Mouse (Mus musculus) Patski (cell line): ENCODE data around the gene Nrros. TPM values are rescaled to one million over a fixed set of nuclear protein-coding genes. Genes with fewer than 3 reads are reported as not detected.

Source experiments
- ATAC-seq: fragments of 100-300 bp; one replicate; pipeline ENCODE4 v1.8.0; 2021
- CTCF ChIA-PET: fragments of 350-600 bp; sonication (Branson Sonifier 250); formaldehyde crosslinking; loops from one replicate; lab custom pipeline; 2022; ENCODE audit warnings: inconsistent platforms; lab: Charles Lee
- POLR2A ChIA-PET: fragments of 350-600 bp; sonication (Branson Sonifier 250); formaldehyde crosslinking; loops from one replicate; lab custom pipeline; 2022; ENCODE audit warnings: antibody characterized with exemption, inconsistent platforms; lab: Charles Lee
- DNase-seq: peaks from one replicate; pipeline ENCODE4 v3.0.0-alpha.2; 2011; ENCODE audit warnings: low read depth, low spot score
- H3K27me3 ChIP-seq: fragments of 371-371 bp; one replicate; pipeline ENCODE4 v1.5.1; 2021
- CTCF ChIP-seq: fragments of 100-300 bp; IDR thresholded peaks from one replicate; pipeline ENCODE4 v1.5.1; 2021
- in situ Hi-C: fragments of 300-500 bp; cut with MboI; formaldehyde crosslinking; loops from 3 replicates; pipeline ENCODE4 v1.11.1; 2018; ENCODE audit warnings: low pct_unique_long_range_greater_than_20kb, mixed read lengths
- polyA plus RNA-seq: library from polyadenylated mRNA; unstranded; gene quantifications from one replicate; pipeline ENCODE4 v1.2.3, GENCODE M21; 2021

Gene Nrros
- polyA plus RNA-seq, 1 experiment from 2014 or later, result not detected

DNA sequence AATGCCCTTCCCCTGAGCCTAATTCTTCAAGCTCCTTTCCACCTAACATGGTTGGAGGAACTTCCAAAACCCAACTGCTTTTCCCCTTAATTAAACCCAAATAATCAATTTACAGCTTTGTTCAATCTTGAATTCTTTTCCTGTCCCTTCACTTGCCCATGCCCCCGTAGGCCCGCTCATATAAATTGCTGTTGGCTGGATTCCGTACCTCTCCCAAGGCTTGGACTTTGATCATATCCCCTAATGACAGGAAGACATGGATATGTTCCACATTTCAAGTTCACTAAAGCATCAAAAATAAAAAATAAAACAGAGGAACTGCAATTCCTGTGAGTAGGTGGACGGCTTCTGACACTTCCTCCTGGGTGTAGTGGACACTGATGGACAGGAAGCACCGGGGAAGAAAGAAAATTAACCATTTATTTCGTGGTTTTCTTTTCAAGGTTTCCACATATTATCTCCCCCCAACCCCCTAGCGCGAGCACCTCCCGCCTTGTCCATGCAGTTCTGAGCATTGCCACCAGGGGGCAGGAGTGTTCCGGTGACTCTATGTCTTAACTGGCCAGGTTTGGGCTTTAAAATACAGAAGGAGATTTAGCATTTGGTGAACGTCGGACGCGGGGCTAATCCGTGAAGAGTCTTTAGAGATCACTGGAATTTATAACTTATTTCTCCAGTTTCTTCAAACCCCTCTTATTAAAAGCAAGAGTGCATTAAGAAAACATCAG lies 50.3 kb downstream of the Nrros start:
- ChIA-PET POLR2A (interaction anchor here (0.6 kb wide), 1 partner anchor 130 kb away, joined by 3 read pairs; no protein-coding TSS in a partner anchor), CTCF (no interaction called here)
- in situ Hi-C loops, result loop anchor here (5.0 to 25.0 kb wide), 2 partner anchors 347 to 387 kb away; no protein-coding TSS in a partner anchor
- peak; percentile 96 for TF ChIP-seq CTCF
- H3K27me3 ChIP-seq, result no peaks in the 10 kb centered on the region
- no peak for ATAC-seq
- no peak for DNase-seq

DNA sequence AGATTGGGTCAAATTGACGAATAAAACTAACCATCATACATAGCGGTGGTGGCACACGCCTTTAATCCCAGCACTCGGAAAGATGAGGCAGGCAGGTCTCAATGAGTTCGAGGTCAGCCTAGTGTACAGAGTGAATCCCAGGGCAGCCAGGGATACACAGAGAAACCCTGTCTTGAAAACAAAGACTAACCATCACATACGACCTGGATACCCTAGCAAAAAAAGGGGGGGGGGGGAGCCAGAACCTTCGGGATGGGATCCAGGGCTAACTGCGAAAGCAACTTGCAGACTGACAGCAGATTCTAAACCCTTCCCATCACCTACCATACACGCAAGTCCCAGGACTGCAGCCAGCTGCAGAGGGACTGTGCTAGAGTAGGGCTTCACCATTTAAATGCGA lies 51.0 kb downstream of the Nrros start:
- in situ Hi-C loops, result loop anchor here (25.0 kb wide), 1 partner anchor 348 kb away; no protein-coding TSS in a partner anchor
- ChIA-PET POLR2A (no interaction called here), CTCF (no interaction called here)
- ATAC-seq (no peak), DNase-seq (no peak)
- no peaks in the 10 kb centered on the region for H3K27me3 ChIP-seq
- TF ChIP-seq CTCF, result no peak

DNA sequence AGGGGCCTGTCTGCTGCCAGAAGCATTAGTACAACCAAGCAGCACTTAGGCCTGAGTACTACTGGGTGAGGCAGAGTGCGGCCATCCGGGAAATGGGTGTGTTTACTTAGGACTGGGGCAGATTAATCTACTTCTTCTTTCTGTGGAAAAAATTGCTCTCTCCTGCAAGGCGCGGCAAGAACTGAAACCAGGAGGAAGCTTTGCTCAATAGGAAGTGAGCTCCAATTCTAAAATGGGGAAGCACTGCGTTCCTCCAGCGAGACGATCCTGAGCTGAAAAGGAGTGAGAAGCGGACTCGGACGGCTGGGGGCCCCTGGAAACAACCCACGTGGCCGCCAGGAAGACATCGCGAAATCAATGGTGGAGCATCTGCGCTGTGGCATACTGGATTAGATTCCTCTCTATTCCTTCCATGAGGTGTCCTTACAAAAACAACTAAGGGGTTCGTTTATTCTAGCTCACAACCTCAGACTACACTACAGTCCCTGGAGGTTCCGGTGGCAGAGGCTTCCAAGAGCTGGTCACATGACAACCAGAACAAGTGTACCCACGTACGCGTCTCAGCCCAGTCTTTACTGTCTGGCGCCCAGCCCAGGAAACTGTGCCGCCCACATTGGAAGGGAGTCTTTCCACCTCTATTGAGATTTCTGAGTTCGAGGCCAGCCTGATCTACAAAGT lies 51.7 kb downstream of the Nrros start:
- no peaks in the 10 kb centered on the region for H3K27me3 ChIP-seq
- TF ChIP-seq CTCF, result no peak
- in situ Hi-C loops, result loop anchor here (25.0 kb wide), 1 partner anchor 349 kb away; no protein-coding TSS in a partner anchor
- DNase-seq (no peak), ATAC-seq (no peak)
- POLR2A ChIA-PET, result no interaction called here
- CTCF ChIA-PET, result interaction anchor here (0.9 kb wide), 1 partner anchor 11 kb away, joined by 3 read pairs; no protein-coding TSS in a partner anchor

DNA sequence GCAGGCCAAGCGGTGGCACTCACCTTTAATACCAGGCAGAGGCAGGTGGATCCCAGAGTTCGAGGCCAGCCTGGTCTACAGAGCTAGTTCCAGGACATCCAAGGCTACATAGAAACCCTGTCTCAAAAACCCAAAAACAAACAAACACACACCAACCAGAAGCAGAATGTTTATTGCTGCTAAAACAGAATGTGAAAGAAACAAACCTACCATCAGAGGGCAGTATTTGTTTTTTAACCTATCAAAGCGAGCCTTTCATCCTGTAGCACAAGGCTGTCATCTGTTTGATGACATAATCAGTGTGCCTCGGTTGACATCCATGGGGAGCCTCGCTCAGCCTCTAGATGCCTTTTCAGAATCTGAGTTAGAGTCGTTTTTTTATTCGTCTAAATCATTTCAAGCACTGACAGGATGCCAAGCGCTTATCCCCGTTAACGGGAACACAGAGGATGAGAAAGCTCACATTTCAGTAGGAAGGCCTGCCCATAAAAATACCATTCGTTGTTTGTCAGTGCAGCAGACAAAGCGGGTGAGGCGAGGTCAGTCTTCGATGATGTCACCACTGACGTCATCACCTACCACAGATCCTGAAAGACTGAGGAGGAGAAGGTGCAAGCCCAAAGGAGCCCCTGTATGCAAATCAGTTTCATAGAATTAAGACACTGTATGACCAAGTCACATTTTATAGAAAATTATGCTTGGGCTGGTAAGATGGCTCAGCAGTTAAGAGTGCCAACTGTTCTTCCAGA lies 54.3 kb downstream of the Nrros start:
- peak; percentile 32 for TF ChIP-seq CTCF
- no peaks in the 10 kb centered on the region for H3K27me3 ChIP-seq
- ATAC-seq (no peak), DNase-seq (no peak)
- in situ Hi-C loops, result loop anchor here (25.0 kb wide), 1 partner anchor 351 kb away; no protein-coding TSS in a partner anchor
- ChIA-PET POLR2A (no interaction called here), CTCF (no interaction called here)

DNA sequence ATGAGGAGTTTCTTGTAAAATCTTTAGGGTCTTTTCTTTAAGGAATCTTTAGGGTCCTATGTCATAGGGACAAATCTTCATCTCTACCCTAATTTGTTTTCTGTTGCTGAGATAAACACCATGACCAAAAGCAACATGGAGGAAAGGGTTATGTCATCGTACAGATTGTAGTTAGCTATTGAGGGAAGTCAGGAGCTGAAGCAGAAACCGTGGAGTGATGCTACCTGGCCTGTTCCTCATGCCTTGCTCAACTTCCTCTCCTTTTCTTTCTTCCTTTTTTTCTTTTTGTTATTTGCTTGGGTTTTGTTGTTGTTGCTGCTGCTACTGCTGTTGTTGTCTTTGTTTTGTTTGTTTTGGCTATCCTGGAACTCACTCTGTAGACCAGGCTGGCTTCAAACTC lies 56.8 kb downstream of the Nrros start:
- DNase-seq (no peak), ATAC-seq (no peak)
- CTCF ChIA-PET, result no interaction called here
- TF ChIP-seq CTCF, result no peak
- POLR2A ChIA-PET, result no interaction called here
- H3K27me3 ChIP-seq, result no peaks in the 10 kb centered on the region
- in situ Hi-C loops, result loop anchor here (25.0 kb wide), 1 partner anchor 354 kb away; no protein-coding TSS in a partner anchor

DNA sequence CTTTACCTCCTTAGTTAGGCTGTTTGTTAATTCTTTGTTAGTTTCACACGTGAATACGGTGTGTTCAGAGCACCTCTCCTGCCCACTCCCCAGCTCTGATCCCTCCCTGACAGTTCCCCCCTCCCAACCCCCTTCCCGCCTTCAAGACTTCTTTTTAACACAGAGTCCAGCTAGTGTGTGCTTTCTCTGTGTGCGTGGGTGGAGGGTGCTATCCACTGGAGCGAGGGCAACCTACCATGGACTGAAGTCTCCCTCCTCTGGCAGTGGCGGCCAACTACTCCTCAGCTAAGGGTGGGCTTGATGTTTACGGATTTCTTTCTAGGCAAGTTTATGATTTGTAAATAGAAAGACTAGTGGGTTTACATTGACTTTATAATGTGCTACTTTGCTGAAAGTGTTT lies 57.2 kb downstream of the Nrros start:
- DNase-seq, result no peak
- ChIA-PET POLR2A (no interaction called here), CTCF (no interaction called here)
- no peak for TF ChIP-seq CTCF
- no peaks in the 10 kb centered on the region for H3K27me3 ChIP-seq
- ATAC-seq, result no peak
- in situ Hi-C loops, result loop anchor here (25.0 kb wide), 1 partner anchor 354 kb away; no protein-coding TSS in a partner anchor

DNA sequence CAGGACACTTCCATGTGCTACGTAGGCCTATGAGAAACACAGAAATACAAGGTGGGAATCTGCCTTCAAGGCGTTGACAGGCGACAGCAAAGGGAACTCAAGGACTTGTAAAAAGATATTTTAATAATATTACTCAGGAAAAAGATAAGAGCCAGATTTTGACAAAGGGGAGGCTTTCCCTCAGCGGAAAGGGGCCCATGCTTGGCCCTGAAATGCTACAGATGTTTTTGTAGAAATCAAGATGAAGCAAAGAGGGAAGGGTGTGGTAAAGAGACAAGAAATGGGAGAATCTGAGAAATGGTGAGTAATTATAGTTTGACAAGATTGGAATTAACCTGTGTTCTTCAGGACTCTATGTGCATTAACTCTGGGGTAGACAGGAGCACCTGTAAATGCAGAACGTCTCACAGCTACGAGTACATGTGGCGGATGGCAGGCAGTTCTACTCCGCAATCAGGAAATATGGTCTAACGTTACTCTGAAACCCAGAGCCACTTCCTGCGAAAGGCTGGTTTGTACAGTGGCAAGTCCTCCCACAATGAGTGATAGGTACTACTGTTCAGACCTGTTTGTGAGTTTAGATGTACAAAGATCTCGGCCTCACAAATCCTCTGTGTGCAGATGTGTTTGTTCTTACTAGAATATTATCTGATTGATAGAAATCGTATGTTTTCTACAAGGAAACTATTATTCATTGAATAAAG lies 57.9 kb downstream of the Nrros start:
- H3K27me3 ChIP-seq, result no peaks in the 10 kb centered on the region
- ChIA-PET POLR2A (no interaction called here), CTCF (no interaction called here)
- no peak for TF ChIP-seq CTCF
- ATAC-seq (no peak), DNase-seq (no peak)
- in situ Hi-C loops, result loop anchor here (25.0 kb wide), 1 partner anchor 355 kb away; no protein-coding TSS in a partner anchor

DNA sequence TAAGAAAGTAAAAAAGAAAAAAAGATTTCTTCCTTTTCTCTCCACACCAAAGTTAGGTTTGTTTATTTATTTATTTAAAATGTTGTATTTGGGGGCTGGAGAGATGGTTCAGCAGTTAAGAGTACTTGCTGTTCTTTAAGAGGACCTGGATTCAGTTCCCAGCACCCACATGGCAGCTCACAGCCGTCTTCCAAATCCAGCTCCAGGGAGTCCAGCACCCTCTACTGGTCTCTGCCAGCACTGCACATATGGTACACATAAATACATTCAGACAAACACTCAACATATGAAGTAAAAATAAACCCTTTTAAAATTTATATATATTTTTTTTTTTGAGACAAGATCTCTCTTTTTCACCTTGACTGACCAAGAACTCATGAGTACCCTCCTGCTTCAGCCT lies 59.7 kb downstream of the Nrros start:
- DNase-seq (no peak), ATAC-seq (no peak)
- TF ChIP-seq CTCF, result peak; percentile 56
- in situ Hi-C loops, result loop anchor here (25.0 kb wide), 1 partner anchor 357 kb away; no protein-coding TSS in a partner anchor
- no peaks in the 10 kb centered on the region for H3K27me3 ChIP-seq
- POLR2A ChIA-PET, result interaction anchor here (0.6 kb wide), 1 partner anchor 544 kb away, joined by 3 read pairs; no protein-coding TSS in a partner anchor
- CTCF ChIA-PET, result no interaction called here

DNA sequence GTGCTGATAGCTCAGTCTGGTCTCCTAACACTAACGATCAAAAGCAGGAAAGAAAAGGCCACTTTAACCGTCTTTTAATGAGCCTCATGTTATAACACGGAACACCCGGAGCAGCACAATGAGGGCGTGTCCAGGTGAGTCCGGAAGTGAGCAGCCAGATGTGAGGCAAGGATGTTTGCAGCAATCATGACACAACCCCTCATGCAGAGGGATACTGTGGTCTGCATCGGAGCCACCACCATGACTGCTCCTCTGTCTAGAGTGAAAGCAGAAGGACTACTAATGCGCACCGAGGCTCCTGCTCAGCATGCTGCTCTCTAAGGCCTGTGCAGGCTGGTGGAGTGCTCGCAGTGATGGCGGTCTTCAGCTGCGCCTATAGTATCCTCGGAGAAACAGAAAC lies 63.1 kb downstream of the Nrros start:
- POLR2A ChIA-PET, result no interaction called here
- in situ Hi-C loops, result loop anchor here (25.0 kb wide), 1 partner anchor 360 kb away; no protein-coding TSS in a partner anchor
- no peak for ATAC-seq

More for the DNA sequence above, 63.1 kb downstream of the Nrros start:
- TF ChIP-seq CTCF, result no peak
- CTCF ChIA-PET, result interaction anchor here (1.4 kb wide), 1 partner anchor 11 kb away, joined by 3 read pairs; no protein-coding TSS in a partner anchor
- no peak for DNase-seq
- no peaks in the 10 kb centered on the region for H3K27me3 ChIP-seq
